Mouse (Mus musculus): ENCODE results near the gene Cdk2.

Gene Cdk2

GRCm38 (mm10) chr10:128653866-128654265 lies 51.0 kb downstream of the Cdk2 start:
- no peak for DNase-seq

All from cerebellum, postnatal 36 days (tissue).